Mouse (Mus musculus): ENCODE results near the gene Fzd10. TPM values are rescaled to one million over a fixed set of nuclear protein-coding genes. Genes with fewer than 3 reads are reported as not detected.

Gene Fzd10
- polyA plus RNA-seq, 1 experiment from 2014 or later: 21.6 TPM

DNA sequence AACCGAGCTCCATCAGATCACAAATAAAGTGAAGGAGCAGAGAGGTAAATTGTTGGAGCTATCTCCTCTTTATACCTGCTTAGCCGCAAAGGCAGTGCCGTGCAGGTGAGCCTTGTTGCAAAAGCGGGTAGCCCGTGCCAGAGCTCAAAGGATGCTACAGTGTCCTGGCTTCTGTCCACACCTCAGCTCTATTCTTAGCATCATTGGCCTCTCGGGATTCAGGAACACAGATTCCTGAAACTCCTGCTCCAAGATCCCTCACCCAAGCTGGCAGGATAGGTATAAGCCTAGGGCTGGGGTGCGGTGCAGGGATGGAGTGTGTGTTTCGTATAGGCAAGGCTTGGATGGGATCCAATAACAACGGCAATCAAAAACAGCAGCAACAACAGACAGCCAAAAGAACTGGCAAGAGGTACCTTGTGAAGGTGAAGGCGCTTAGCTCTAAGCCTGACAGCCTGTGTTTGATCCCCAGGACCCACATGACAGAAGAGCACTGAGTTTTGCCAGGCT lies 46.6 kb downstream of the Fzd10 start:
- Histone ChIP-seq H3K27ac (ENCODE audit: low read depth, low read length) (no peak overlapping the region), H3K4me1 (ENCODE audit: control insufficient read depth, insufficient read depth, low read length) (no peaks in the 10 kb centered on the region), H3K36me3 (ENCODE audit: control insufficient read depth, insufficient read depth, low read length) (no peaks in the 10 kb centered on the region), H3K9me3 (ENCODE audit: control insufficient read depth, low read length) (no peaks in the 10 kb centered on the region), H3K9ac (ENCODE audit: low read length) (no peak overlapping the region), H3K4me2 (ENCODE audit: low read depth) (no peak overlapping the region), H3K4me3 (ENCODE audit: low read depth, low read length) (no peak overlapping the region), H3K27me3 (ENCODE audit: control insufficient read depth, insufficient read depth, low read length) (no peaks in the 10 kb centered on the region)
- no peak for DNase-seq (ENCODE audit: low spot score)
- ATAC-seq (ENCODE audit: insufficient read depth, low FRiP score, low TSS enrichment): no peak
- 91% methylated on average over 10 of the region's 10 CpGs for WGBS

DNA sequence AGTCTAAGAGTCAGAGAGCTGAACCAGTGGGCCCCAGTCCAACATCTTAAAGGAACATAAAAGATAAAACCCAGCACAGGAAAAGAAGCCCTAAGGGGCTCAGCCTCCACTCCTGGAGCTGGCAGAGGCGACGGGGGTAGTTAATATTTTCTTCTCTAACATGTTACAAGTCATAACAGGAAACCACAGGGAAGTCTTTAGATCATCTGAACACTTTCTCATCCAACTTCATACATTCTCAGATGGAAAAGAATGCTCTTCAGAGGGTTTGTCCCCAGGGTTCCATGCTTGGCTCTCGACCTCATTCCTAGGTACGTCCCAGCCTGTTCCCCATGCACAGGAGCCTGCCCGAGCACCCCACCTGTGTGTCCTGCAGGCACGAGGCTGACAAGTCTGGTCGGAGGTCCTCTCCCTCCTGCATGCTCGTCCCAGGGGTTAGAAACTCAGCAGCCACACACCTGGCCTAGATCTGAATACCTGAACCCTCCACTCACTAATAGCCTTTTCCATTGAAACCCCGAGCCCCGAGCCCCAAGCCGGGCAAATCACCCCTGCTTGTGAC lies 48.8 kb downstream of the Fzd10 start:
- H3K9me3 ChIP-seq (ENCODE audit: control insufficient read depth, low read length): no peaks in the 10 kb centered on the region
- no peak overlapping the region for H3K9ac ChIP-seq (ENCODE audit: low read length)
- no peaks in the 10 kb centered on the region for H3K4me1 ChIP-seq (ENCODE audit: control insufficient read depth, insufficient read depth, low read length)
- DNase-seq (ENCODE audit: low spot score): no peak
- no peaks in the 10 kb centered on the region for H3K36me3 ChIP-seq (ENCODE audit: control insufficient read depth, insufficient read depth, low read length)
- 82% methylated on average over 11 of the region's 11 CpGs for WGBS
- no peaks in the 10 kb centered on the region for H3K27me3 ChIP-seq (ENCODE audit: control insufficient read depth, insufficient read depth, low read length)
- no peak overlapping the region for H3K4me3 ChIP-seq (ENCODE audit: low read depth, low read length)
- no peak overlapping the region for H3K27ac ChIP-seq (ENCODE audit: low read depth, low read length)
- no peak for ATAC-seq (ENCODE audit: insufficient read depth, low FRiP score, low TSS enrichment)
- H3K4me2 ChIP-seq (ENCODE audit: low read depth): no peak overlapping the region

Other genes with a start within 250 kb of the Fzd10 start
- 1.9 and 2.1 TPM in 2 replicates for gene Tmem132d, start 167.8 kb upstream of the Fzd10 start, polyA plus RNA-seq (2014; fragmentation: Nextera tagmentation; extraction: Ambion mirVana)
- gene Piwil1, start 101.7 kb downstream of the Fzd10 start, polyA plus RNA-seq (2014; fragmentation: Nextera tagmentation; extraction: Ambion mirVana): not detected in 2 replicates